Mouse (Mus musculus) hindbrain, postnatal 0 days (tissue): ENCODE data around the gene Gm2a. TPM values are rescaled to one million over a fixed set of nuclear protein-coding genes. Genes with fewer than 3 reads are reported as not detected.

ENCODE experiments used
- ATAC-seq: fragments of 200-750 bp; cut with Nextera tagmentation; 2 replicates; pipeline ENCODE4 v1.8.0; 2017; ENCODE audit warnings: mild to moderate bottlenecking, moderate TSS enrichment, moderate library complexity
- DNase-seq: peaks from one replicate; pipeline ENCODE4 v3.0.0-alpha.2; 2015; ENCODE audit warnings: low spot score
- H3K27ac ChIP-seq: fragments of 300-500 bp; sonication (generic); 2 replicates; pipeline ENCODE4 v1.5.1; 2014; ENCODE audit warnings: mild to moderate bottlenecking
- H3K27me3 ChIP-seq: fragments of 300-500 bp; sonication (generic); 2 replicates; pipeline ENCODE4 v1.6.1; 2014; ENCODE audit warnings: low read length, mixed read lengths; ENCODE audit not compliant: insufficient read depth
- H3K36me3 ChIP-seq: fragments of 300-500 bp; sonication (generic); 2 replicates; pipeline ENCODE4 v1.6.1; 2014; ENCODE audit warnings: low read length, mixed read lengths; ENCODE audit not compliant: insufficient read depth
- H3K4me1 ChIP-seq: fragments of 300-500 bp; sonication (generic); 2 replicates; pipeline ENCODE4 v1.6.1; 2014; ENCODE audit warnings: antibody characterized with exemption, low read length, mixed read lengths; ENCODE audit not compliant: insufficient read depth
- H3K4me2 ChIP-seq: fragments of 300-500 bp; sonication (generic); 2 replicates; pipeline ENCODE4 v1.6.1; 2014; ENCODE audit warnings: low read depth, mild to moderate bottlenecking, low read length, moderate library complexity, mixed read lengths
- H3K4me3 ChIP-seq: fragments of 300-500 bp; sonication (generic); 2 replicates; pipeline ENCODE4 v1.5.1; 2014; ENCODE audit warnings: low read length
- H3K9ac ChIP-seq: fragments of 300-500 bp; sonication (generic); replicated peaks from 2 replicates; pipeline ENCODE4 v1.6.1; 2014; ENCODE audit warnings: mild to moderate bottlenecking, low read length, moderate library complexity, mixed read lengths
- H3K9me3 ChIP-seq: fragments of 300-500 bp; sonication (generic); 2 replicates; pipeline ENCODE4 v1.6.1; 2016; ENCODE audit warnings: low read length, mixed read lengths
- CTCF ChIP-seq: IDR thresholded peaks from 2 replicates; pipeline ENCODE4 v1.5.1; 2016; ENCODE audit warnings: antibody characterized with exemption, control low read depth, low read depth
- WGBS: fragments of 180-500 bp; shearing (Covaris S2); extraction: QIAGEN DNeasy Blood & Tissue Kit; methylation state at CpG from one replicate; pipeline ENCODE4 v1.1.7; 2014; 5-methylcytosine and 5-hydroxymethylcytosine counted together
- polyA plus RNA-seq: library from polyadenylated mRNA; unstranded; fragments of >200 nt; fragmentation: Nextera tagmentation; extraction: Ambion mirVana; gene quantifications from 2 replicates; pipeline ENCODE4 v1.2.1, GENCODE M21; 2015
- total RNA-seq: library from RNA; depleted of rRNA; stranded (reverse); fragments of >200 nt; gene quantifications from 2 replicates; pipeline ENCODE4 v1.2.3, GENCODE M21; 2014

The Gm2a gene
- total and polyA plus RNA-seq, 2 experiments from 2014 or later: 48.9 to 67.8 TPM

DNA sequence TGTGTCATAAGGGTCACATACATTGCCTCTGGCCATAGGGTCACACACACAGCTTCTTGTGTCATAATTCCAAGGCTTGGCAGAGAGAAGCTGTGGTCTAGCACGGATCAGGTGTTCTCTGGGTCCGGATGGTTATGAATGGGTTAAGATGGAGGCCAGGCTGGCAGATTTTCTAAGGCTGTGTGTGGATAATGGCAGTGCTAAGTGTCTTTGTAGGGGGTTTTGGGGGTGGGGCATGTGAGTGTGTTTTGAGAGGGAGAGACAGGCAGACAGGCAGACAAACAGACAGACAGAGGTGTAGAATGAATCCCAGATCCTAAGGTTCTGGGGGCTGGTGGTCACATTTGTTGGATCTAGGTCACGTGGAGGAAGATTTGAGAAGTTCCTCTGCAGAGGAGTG lies 4.1 kb downstream of the Gm2a start:
- no peak for TF ChIP-seq CTCF
- Histone ChIP-seq H3K4me3 (no peak overlapping the region), H3K27ac (no peak overlapping the region), H3K36me3 (no peaks in the 10 kb centered on the region; the same call in 1 of the 2 replicates), H3K9ac (no peak overlapping the region), H3K4me1 (peaks cover 3% of the 10 kb centered on the region; the same call in 1 of the 2 replicates), H3K27me3 (no peaks in the 10 kb centered on the region), H3K4me2 (no peak overlapping the region), H3K9me3 (no peaks in the 10 kb centered on the region)
- no peak for DNase-seq
- no peak for ATAC-seq
- 79% methylated on average over 3 of the region's 3 CpGs for WGBS

DNA sequence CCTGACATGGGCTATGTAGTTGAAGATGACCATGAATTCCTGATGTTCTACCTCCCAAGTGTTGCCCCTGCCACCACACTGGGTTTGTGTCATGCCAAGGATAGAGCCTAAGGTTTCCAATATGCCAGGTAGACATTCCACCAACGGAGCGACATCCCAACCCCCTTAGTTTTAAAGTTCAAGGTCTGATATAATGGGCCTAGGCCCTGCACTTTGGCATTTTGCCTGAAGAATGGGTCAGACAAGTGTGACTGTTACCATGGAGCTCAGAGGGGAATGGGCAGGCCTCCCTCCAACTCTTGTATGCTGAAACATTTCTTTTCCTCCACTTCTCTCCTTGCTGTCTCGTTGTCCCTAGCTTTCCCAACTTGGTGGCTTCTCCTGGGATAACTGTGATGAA lies 5.3 kb downstream of the Gm2a start:
- Histone ChIP-seq H3K27me3 (no peaks in the 10 kb centered on the region), H3K9me3 (no peaks in the 10 kb centered on the region), H3K4me2 (no peak overlapping the region), H3K9ac (no peak overlapping the region), H3K27ac (no peak overlapping the region), H3K36me3 (no peaks in the 10 kb centered on the region; the same call in 1 of the 2 replicates), H3K4me3 (no peak overlapping the region), H3K4me1 (no peaks in the 10 kb centered on the region; the same call in 1 of the 2 replicates)
- WGBS: 37% methylated on average over 3 of the region's 3 CpGs
- no peak for TF ChIP-seq CTCF
- ATAC-seq (no peak), DNase-seq (peak; percentile 48)

DNA sequence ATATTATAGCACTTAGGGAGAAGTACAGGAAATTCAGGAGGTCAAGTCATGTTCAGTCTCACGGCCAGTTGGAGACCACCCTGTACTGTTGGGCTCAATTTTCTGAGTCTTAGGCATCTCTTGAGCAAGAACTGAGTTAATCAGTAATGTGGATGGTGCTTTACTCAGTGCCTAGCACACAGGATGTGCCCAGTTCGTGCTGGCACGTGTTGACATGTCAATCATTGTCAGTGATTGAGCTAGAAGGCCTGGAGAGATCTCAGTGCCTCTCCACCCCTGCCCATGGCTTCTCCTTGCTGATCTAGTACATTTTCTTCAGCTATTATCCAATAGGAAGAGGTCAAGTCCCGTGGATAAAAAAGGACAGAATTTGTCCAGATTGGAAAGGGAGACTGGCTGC lies 7.5 kb downstream of the Gm2a start:
- no peak for DNase-seq
- 88% methylated on average over 4 of the region's 4 CpGs for WGBS

DNA sequence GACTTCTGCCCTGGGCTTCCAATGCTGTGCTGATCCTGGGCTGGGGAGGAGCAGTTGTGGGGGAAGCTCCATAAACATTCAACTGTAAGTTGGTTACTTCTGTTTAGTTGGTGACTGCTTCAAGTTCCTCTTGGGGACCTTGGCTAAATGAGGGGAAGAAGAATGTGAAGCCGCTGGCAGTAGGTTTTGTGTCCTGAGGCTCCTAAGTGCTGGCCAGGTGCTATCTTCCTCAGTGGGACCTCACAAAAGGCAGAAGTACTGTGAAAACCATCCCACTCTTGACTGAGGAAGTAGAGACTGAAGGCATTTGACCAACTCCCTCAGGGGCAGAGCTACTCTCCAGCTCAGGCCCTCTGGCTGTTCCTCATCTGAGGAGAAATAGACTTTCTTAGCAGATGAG lies 8.7 kb downstream of the Gm2a start:
- H3K9me3 ChIP-seq: no peaks in the 10 kb centered on the region
- peaks cover 6% of the 10 kb centered on the region; the same call in 1 of the 2 replicates for H3K36me3 ChIP-seq
- WGBS: 100% methylated on average over 1 of the region's 1 CpGs
- ATAC-seq (no peak), DNase-seq (no peak)
- H3K4me1 ChIP-seq: no peaks in the 10 kb centered on the region
- no peak overlapping the region for H3K27ac ChIP-seq
- no peaks in the 10 kb centered on the region for H3K27me3 ChIP-seq
- no peak for TF ChIP-seq CTCF
- H3K4me2 ChIP-seq: no peak overlapping the region
- no peak overlapping the region for H3K9ac ChIP-seq
- H3K4me3 ChIP-seq: no peak overlapping the region

More for the DNA sequence above, 7.5 kb downstream of the Gm2a start:
- Histone ChIP-seq H3K4me2 (no peak overlapping the region), H3K9ac (no peak overlapping the region), H3K27ac (no peak overlapping the region), H3K27me3 (no peaks in the 10 kb centered on the region), H3K9me3 (no peaks in the 10 kb centered on the region), H3K4me1 (no peaks in the 10 kb centered on the region), H3K4me3 (no peak overlapping the region), H3K36me3 (peaks cover 6% of the 10 kb centered on the region; the same call in 1 of the 2 replicates)
- no peak for ATAC-seq
- no peak for TF ChIP-seq CTCF

DNA sequence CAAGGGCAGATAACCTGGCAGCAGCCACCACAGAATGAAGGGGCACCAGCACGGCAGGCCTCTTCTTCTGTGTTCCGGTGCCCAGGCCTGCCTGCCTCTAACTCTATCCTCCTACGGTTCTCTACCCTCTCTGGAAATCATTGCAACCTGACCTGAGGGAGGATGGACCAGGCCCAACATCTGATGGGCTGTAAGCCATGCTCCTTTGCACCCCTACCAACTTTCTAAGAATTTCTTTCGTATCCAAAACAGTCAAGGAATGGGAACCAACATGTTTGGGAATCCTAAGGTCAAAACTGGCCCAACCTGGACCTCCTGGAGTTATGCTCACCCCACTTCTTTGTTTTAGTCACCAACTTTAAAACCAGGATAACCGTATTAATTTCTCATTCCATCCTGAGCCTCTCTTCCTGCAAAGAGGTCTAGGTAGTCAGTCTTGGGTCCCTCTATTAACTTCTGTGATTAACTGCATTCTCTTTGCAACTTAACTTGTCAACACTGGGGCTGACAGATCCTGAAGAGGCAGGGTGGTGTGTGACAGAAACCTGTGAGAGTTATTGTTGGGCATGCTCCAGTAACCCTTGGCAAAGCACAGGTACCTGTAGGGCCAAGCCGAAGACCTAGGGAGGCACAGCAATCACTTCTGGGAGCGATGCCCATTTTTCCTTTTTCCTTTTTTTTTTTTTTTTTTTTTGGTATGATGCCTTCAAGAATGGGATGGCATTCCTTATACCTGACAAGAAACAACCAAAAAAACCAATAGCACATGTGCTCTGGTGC lies 11.8 kb downstream of the Gm2a start:
- no peak for ATAC-seq
- no peaks in the 10 kb centered on the region for H3K27me3 ChIP-seq
- H3K4me1 ChIP-seq: no peaks in the 10 kb centered on the region
- H3K4me3 ChIP-seq: no peak overlapping the region
- H3K27ac ChIP-seq: no peak overlapping the region
- no peak overlapping the region for H3K9ac ChIP-seq
- 92% methylated on average over 7 of the region's 7 CpGs for WGBS
- H3K36me3 ChIP-seq: peaks cover 6% of the 10 kb centered on the region; the same call in 1 of the 2 replicates
- DNase-seq: no peak
- no peaks in the 10 kb centered on the region for H3K9me3 ChIP-seq
- H3K4me2 ChIP-seq: no peak overlapping the region
- no peak for TF ChIP-seq CTCF

DNA sequence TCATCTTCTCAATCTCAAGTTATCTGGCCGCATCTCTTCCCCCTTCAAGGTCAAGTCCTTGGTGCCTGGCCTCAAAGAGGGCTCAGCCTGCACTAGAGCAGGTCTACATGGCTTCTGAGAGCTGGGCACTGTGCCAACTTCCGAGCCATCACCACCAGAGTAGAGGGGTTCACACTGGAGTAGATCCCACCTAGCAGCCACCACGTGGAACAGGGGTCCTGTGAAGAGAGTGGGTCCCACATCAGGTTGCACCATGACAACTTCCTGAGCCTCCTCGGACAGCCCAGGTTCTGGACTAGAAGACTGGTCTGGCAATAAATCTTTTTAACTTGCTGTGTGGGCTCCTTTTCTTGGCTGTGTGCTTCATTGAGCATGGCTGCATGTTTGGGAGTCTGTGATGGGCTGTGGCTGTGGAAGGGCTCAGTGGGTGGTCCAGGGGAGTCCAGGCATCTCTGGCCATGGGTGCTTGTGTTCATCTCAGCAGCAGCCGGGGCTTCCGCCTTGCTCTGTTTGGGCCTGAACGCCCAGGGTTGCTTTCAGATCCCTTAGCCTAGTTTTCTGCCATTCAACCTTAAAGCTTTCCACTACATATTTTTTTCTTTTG lies 12.8 kb downstream of the Gm2a start:
- H3K4me3 ChIP-seq: no peak overlapping the region

More for the DNA sequence above, 12.8 kb downstream of the Gm2a start:
- ATAC-seq (no peak; the same call in 1 of the 2 replicates), DNase-seq (peak; percentile 3)
- Histone ChIP-seq H3K4me2 (no peak overlapping the region), H3K27me3 (no peaks in the 10 kb centered on the region), H3K9ac (no peak overlapping the region), H3K9me3 (no peaks in the 10 kb centered on the region), H3K27ac (no peak overlapping the region), H3K4me1 (no peaks in the 10 kb centered on the region), H3K36me3 (peaks cover 6% of the 10 kb centered on the region; the same call in 1 of the 2 replicates)
- WGBS: 69% methylated on average over 7 of the region's 7 CpGs
- TF ChIP-seq CTCF: no peak
